In the genomic region with DNA sequence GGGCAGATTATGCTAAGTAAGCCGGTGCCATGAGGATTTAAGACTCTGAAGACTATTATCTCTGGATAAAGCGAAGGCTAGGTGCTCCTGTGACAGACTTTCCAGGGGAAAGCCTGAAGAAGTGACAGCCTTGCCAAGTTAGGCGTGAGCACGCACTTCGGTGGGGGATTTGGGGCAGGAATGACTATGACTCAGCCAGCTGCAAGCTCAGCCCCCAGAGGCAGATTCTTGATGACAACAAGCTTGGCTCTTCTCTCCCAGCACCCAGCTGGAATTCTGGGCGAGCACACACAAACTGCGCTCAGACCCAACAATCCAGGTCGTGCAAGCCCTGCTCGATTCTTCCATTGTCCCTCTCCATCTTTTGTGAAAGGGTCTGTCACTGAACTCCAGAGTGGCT, we compare ENCODE assay signal across 9 mouse cellular contexts.
DNase-seq lines count a peak whose midpoint lies in the region; ATAC-seq and TF ChIP-seq lines count a peak whose summit lies in the region.
"Had no signal": no experiment of that assay in that cellular context is flagged by ENCODE, and none has a peak within 500 bp of the region (broad histone marks: within the 10 kb centered on the region; RNA-seq: fewer than 3 reads in every experiment).

No protein-coding gene starts in this region.

- H3K36me3 ChIP-seq in midbrain, embryonic 10.5 days, result no peaks in the 10 kb centered on the region
- no peaks in the 10 kb centered on the region for H3K36me3 ChIP-seq in midbrain, embryonic 15.5 days (replicated peaks)
- no peaks in the 10 kb centered on the region for H3K36me3 ChIP-seq in hindbrain, embryonic 11.5 days (ENCODE audit: control insufficient read depth, insufficient read depth, low read length)
- H3K36me3 ChIP-seq: lung, embryonic 15.5 days had no signal

- no peak for DNase-seq in midbrain, embryonic 10.5 days (ENCODE audit: low spot score)
- peak; percentile 69 for DNase-seq in gastrocnemius, adult 2 months
- DNase-seq in left cerebral cortex, adult 2 months (ENCODE audit: extremely low spot score in 1 of 2, low spot score in 2 of 2), result peak; percentile 19 to 28
- DNase-seq in right cerebral cortex, postnatal 25 days, result peak; percentile 15
- no peak for DNase-seq in layer of hippocampus, adult 11-12 months (ENCODE audit: low spot score)
- no peak for DNase-seq in adrenal gland, postnatal 10 days
- no peak for DNase-seq in hindbrain, embryonic 11.5 days (ENCODE audit: low spot score)

- no peaks in the 10 kb centered on the region for H3K4me1 ChIP-seq in midbrain, embryonic 10.5 days
- no peaks in the 10 kb centered on the region for H3K4me1 ChIP-seq in midbrain, embryonic 15.5 days
- no peaks in the 10 kb centered on the region for H3K4me1 ChIP-seq in hindbrain, embryonic 11.5 days (replicated peaks; ENCODE audit: control insufficient read depth, insufficient read depth, low read length)
- H3K4me1 ChIP-seq: lung, embryonic 15.5 days had no signal

- TF ChIP-seq CTCF in gastrocnemius, adult 2 months (IDR thresholded peaks at IDR 0.05), result no peak
- no peak for TF ChIP-seq CTCF in left cerebral cortex, adult 2 months (IDR thresholded peaks at IDR 0.05)

- no peak overlapping the region for H3K4me2 ChIP-seq in midbrain, embryonic 15.5 days
- no peak overlapping the region for H3K4me2 ChIP-seq in hindbrain, embryonic 11.5 days (replicated peaks; ENCODE audit: low read depth, low read length)
- H3K4me2 ChIP-seq: lung, embryonic 15.5 days had no signal

- 86% methylated on average over 9 of the region's 9 CpGs for WGBS in midbrain, embryonic 10.5 days
- 80% methylated on average over 9 of the region's 9 CpGs for WGBS in midbrain, embryonic 15.5 days
- WGBS in hindbrain, embryonic 11.5 days, result 92% methylated on average over 9 of the region's 9 CpGs

- H3K27ac ChIP-seq in midbrain, embryonic 10.5 days (replicated peaks), result 0 out of 2 replicates have a peak overlapping the region, but pooled peaks have one; percentile 17
- no peak overlapping the region for H3K27ac ChIP-seq in midbrain, embryonic 15.5 days
- peak overlapping the region; percentile 10; the same call in 1 of the 2 replicates for H3K27ac ChIP-seq in gastrocnemius, adult 2 months
- H3K27ac ChIP-seq in left cerebral cortex, adult 2 months, result no peak overlapping the region
- no peak overlapping the region for H3K27ac ChIP-seq in hindbrain, embryonic 11.5 days (ENCODE audit: low read depth, low read length)
- H3K27ac ChIP-seq: lung, embryonic 15.5 days had no signal

- intact Hi-C loops in gastrocnemius, adult 2 months (cut with DNase I), result no loop called here
- intact Hi-C loops in left cerebral cortex, adult 2 months (cut with DNase I), result no loop called here

- no peak for ATAC-seq in midbrain, embryonic 15.5 days (replicated peaks)
- no peak for ATAC-seq in hindbrain, embryonic 11.5 days (ENCODE audit: low FRiP score)

- H3K9me3 ChIP-seq in midbrain, embryonic 10.5 days (replicated peaks), result 0 out of 2 replicates have a peak, but pooled peaks cover 6% of the 10 kb centered on the region
- no peaks in the 10 kb centered on the region for H3K9me3 ChIP-seq in midbrain, embryonic 15.5 days
- no peaks in the 10 kb centered on the region for H3K9me3 ChIP-seq in hindbrain, embryonic 11.5 days (ENCODE audit: control insufficient read depth, low read length)
- H3K9me3 ChIP-seq: lung, embryonic 15.5 days had no signal

- H3K27me3 ChIP-seq in midbrain, embryonic 10.5 days (ENCODE audit: low read depth, poor library complexity, severe bottlenecking), result no peaks in the 10 kb centered on the region
- no peaks in the 10 kb centered on the region for H3K27me3 ChIP-seq in midbrain, embryonic 15.5 days (replicated peaks)
- no peaks in the 10 kb centered on the region for H3K27me3 ChIP-seq in hindbrain, embryonic 11.5 days (ENCODE audit: control insufficient read depth, insufficient read depth, low read length)
- H3K27me3 ChIP-seq: lung, embryonic 15.5 days had no signal

- H3K4me3 ChIP-seq in midbrain, embryonic 10.5 days, result no peak overlapping the region
- no peak overlapping the region for H3K4me3 ChIP-seq in midbrain, embryonic 15.5 days
- H3K4me3 ChIP-seq in gastrocnemius, adult 2 months, result no peak overlapping the region
- no peak overlapping the region for H3K4me3 ChIP-seq in left cerebral cortex, adult 2 months
- no peak overlapping the region for H3K4me3 ChIP-seq in hindbrain, embryonic 11.5 days (ENCODE audit: low read depth, low read length)
- H3K4me3 ChIP-seq: lung, embryonic 15.5 days had no signal

- H3K9ac ChIP-seq in midbrain, embryonic 15.5 days, result no peak overlapping the region
- no peak overlapping the region for H3K9ac ChIP-seq in hindbrain, embryonic 11.5 days (ENCODE audit: low read depth, low read length)
- H3K9ac ChIP-seq: lung, embryonic 15.5 days had no signal

Comparison
In these comparisons a context has a peak if more than half of its experiments do, and no peak if none do; other contexts are left out.
1. H3K27ac ChIP-seq: peak in midbrain, embryonic 10.5 days (single experiment) and gastrocnemius, adult 2 months (single experiment); none in midbrain, embryonic 15.5 days (single experiment), left cerebral cortex, adult 2 months (single experiment) and hindbrain, embryonic 11.5 days (single experiment).
2. DNase-seq: peak in gastrocnemius, adult 2 months (single experiment), left cerebral cortex, adult 2 months (2 of 2) and right cerebral cortex, postnatal 25 days (single experiment); none in midbrain, embryonic 10.5 days (single experiment), layer of hippocampus, adult 11-12 months (single experiment), adrenal gland, postnatal 10 days (single experiment) and hindbrain, embryonic 11.5 days (single experiment).